Mouse (Mus musculus) large intestine, adult 2 months (tissue): ENCODE data around the gene Hand2. TPM values are rescaled to one million over a fixed set of nuclear protein-coding genes. Genes with fewer than 3 reads are reported as not detected.

ENCODE experiments used
- DNase-seq: peaks from one replicate; pipeline ENCODE4 v3.0.0-alpha.2; 2012; ENCODE audit warnings: low read depth, low spot score
- WGBS: fragments of 180-500 bp; shearing (Covaris S2); methylation state at CpG from one replicate; pipeline ENCODE4 v1.1.7; 2018; 5-methylcytosine and 5-hydroxymethylcytosine counted together
- polyA plus RNA-seq: library from polyadenylated mRNA; depleted of rRNA; stranded (reverse); fragments of >200 nt; gene quantifications from 2 replicates; pipeline ENCODE4 v1.2.3, GENCODE M21; 2012; rRNA removed

Hand2 gene
- polyA plus RNA-seq, 1 experiment = 4.5 TPM

DNA sequence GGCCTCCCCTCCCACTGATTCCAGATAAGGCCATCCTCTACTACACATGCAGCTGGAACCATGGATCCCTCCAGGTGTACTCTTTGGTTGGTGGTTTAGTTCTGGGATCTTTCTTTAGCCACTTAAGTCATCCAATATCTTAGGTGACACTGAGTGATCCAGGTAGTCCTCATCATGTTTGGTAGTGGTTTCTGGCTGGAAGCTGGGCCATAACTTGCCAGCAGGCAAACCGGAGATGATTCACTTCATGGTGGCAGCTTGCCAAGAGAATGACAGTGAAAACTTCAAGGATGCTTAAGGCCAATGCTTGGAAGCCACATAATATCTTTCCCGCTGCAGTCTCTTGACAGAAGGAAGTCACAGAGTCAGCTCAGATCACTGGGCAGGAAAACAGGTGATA is 42.1 kb downstream of the Hand2 start:
- DNase-seq = no peak
- 41% methylated on average over 2 of the region's 2 CpGs for WGBS

DNA sequence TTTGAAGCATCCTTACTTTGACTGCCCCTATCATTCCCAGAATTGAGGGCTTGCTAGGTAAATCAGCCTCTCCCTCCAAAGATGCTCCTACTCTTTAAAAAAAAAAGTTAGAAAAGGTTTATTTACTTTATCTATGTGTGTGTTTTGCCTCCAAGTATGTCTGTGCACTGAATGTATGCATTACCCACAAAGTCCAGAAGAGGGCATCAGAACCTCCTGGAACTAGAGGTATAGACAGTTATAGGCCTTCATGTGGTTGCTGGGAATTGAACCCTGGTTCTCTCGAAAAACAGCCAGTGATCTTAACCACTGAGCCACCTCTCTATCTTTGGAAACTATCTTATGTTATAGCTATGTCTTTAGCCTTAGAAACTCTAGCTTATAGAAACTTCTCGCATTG is 53.3 kb downstream of the Hand2 start:
- DNase-seq = no peak
- whole genome bisulfite sequencing = 87% methylated on average over 2 of the region's 2 CpGs

Other genes starting within 250 kb of the Hand2 start
- gene Scrg1, start 134.9 kb downstream of the Hand2 start, polyA plus RNA-seq = 0.21 and 0.30 TPM in 2 replicates
- 6.0 and 9.5 TPM in 2 replicates for gene Sap30, start 166.9 kb downstream of the Hand2 start, polyA plus RNA-seq
- gene Hmgb2, start 190.9 kb downstream of the Hand2 start, polyA plus RNA-seq = 21.2 and 25.0 TPM in 2 replicates